Mouse (Mus musculus) C2C12 (cell line): ENCODE measurements around the gene Baz2a.

Experiments used
- CEBPB ChIP-seq: IDR thresholded peaks from one replicate; pipeline ENCODE4 v1.6.1; 2011; ENCODE audit warnings: low read depth, mild to moderate bottlenecking, control low read depth, moderate library complexity
- CTCF ChIP-seq: IDR thresholded peaks from one replicate; pipeline ENCODE4 v1.5.1; 2011; ENCODE audit not compliant: control insufficient read depth, insufficient read depth, insufficient read length
- FOSL1 ChIP-seq: IDR thresholded peaks from one replicate; pipeline ENCODE4 v1.8.0; 2011; ENCODE audit warnings: mild to moderate bottlenecking, low read length; ENCODE audit not compliant: poor library complexity, insufficient read depth, severe bottlenecking
- USF1 ChIP-seq: IDR thresholded peaks from one replicate; pipeline ENCODE4 v1.6.1; 2011; ENCODE audit warnings: low read depth, mild to moderate bottlenecking, control low read depth, moderate library complexity

DNA sequence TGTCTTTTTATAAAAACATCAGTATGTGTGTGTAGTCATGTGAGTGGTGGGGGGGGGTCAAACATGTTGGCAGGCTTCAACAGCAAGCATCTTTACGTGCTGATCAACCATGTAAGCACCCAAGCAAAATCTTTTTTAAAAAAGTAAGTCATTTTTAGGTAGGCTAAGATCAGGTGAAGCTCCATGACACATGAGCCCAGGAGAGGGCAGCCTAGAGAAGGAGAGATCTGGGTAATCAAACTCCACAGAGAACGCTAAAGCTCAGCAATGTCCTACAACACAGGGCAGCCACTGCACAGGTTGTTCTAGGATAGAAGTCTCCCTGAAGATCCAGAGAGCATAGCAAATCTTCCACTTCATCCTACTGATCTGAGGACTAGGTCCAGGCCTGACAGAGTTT, 50.8 kb downstream of the Baz2a start:
- TF ChIP-seq CTCF: no peak
- TF ChIP-seq CEBPB: no peak
- TF ChIP-seq USF1: no peak
- TF ChIP-seq FOSL1: no peak
